Mouse (Mus musculus) T-helper 17 cell (primary cell): ENCODE data around the gene Prickle4.

Experiments
- in situ Hi-C, 2 experiments: fragments of 300-600 bp; cut with MboI, MseI; formaldehyde crosslinking; loops; 1 replicate in 1 of 2; 2 replicates in 1 of 2; pipeline ENCODE4 v1.15.1; 2025; ENCODE audit warnings: high pct_unique_total_duplicates in 2 of 2

The Prickle4 gene

DNA sequence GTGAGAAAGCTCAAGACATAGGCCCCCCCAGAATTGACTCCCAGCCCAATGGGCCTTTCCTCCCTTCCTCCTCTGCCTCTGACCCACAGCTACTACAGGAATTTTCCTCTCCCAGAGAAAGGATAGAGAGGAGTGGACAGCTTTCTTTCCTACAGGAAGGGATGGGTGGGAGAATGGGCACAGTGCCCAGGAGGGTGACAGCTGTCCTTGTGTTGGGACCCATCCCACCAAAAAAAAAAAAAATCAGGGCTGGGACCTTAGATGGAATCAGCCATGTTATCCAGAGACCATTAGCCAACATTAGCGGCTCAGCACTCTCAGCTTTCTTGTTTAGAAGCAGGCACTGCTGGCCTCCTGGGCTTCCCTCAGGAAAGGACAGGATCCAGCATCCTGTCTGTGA is 11.7 kb upstream of the Prickle4 start:
- in situ Hi-C loops = no loop called here

- in situ Hi-C loops = no loop called here
Measured at GRCm38 (mm10) chr17:47704692-47705091, 10.2 kb upstream of the Prickle4 start.

DNA sequence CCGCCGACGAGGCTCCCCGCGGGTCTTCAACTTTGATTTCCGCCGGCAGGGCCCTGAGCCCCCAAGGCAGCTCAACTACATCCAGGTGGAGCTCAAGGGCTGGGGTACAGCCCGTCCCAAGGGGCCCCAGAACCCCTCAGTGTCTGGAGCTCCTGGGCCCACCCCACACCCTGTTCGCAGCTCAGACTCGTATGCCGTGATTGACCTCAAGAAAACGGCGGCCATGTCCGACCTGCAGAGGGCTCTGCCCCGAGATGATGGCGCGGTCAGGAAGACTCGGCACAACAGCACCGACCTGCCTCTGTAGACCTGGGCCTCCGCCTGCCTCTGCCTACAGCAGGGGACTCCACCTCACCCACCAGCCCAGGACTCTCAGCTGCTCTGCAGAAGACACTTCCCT is 9.0 kb upstream of the Prickle4 start:
- in situ Hi-C loops = no loop called here

DNA sequence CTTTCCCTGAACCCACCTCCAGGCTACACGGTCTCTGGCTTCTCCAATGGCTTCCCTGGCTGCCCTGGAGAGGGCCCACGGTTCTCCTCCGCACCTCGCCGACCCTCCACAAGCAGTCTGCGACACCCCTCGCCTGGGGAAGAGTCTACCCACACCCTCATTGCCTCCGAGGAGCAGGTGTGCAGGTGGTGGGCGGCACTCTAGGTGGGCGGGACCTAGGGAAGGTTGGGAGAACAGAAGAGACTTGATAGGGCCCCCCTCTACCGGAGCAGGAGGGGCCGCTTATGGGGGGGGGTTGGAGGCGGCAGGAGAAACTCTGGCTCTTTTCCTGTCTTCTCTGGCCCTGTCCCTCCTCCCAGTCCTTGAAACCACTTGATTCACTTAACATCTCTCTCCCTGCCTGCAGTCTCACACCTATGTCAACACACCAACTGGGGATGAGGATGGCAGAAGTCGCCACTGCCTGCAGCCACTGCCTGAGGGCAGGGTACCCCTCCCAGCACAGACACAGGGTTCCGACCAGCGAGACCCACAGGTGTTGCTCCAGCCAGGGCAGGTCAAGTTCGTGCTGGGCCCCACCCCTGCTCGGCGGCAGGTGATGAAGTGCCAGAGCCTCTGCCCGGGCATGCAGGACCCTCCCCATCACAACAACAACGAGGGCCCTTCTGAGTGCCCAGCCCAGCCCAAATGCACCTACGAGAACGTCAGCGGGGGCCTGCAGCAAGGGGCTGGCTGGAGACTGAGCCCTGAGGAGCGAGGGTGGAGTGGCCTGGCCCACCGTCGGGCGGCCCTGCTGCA is 8.2 kb upstream of the Prickle4 start:
- in situ Hi-C loops = no loop called here

- in situ Hi-C loops = no loop called here
Measured at GRCm38 (mm10) chr17:47701793-47702192, 7.3 kb upstream of the Prickle4 start.

DNA sequence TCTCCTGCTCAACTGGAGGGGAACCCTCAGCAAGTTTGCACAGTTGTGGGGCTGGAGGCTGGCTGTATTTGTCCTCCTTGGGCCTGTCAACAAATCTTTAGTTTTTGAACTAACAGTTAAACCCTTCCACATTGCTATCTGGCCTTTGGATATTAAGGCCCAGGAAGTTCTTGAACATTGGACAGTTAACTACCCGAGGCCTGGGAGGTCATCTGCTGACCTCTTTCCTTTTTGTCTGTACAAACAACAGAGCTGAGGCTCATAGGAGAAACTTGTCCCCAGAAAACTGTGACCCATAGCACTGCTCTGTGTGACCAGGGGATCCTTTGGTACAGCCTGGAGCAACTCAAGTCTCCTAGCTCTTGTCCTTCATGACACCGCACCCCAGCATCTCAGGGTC is 4.5 kb upstream of the Prickle4 start:
- in situ Hi-C loops = no loop called here

GRCm38 (mm10) chr17:47698156-47698555 is 3.6 kb upstream of the Prickle4 start:
- in situ Hi-C loops = no loop called here

GRCm38 (mm10) chr17:47695337-47695710 is 788 bp upstream of the Prickle4 start:
- in situ Hi-C loops = no loop called here

DNA sequence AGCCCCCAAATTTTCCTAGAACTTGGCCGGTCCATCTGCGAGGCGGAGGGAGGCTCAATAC is 264 bp downstream of the Prickle4 start, which contains the start of gene Gm21981:
Gm21981 (minus strand) TSS at position 14 of the 61 bp plus-strand sequence.
- in situ Hi-C loops = loop anchor here in 1 of 2 experiments (5.0 kb wide), 1 partner anchor 187 kb away; the partner anchor contains the start of gene Ccnd3

DNA sequence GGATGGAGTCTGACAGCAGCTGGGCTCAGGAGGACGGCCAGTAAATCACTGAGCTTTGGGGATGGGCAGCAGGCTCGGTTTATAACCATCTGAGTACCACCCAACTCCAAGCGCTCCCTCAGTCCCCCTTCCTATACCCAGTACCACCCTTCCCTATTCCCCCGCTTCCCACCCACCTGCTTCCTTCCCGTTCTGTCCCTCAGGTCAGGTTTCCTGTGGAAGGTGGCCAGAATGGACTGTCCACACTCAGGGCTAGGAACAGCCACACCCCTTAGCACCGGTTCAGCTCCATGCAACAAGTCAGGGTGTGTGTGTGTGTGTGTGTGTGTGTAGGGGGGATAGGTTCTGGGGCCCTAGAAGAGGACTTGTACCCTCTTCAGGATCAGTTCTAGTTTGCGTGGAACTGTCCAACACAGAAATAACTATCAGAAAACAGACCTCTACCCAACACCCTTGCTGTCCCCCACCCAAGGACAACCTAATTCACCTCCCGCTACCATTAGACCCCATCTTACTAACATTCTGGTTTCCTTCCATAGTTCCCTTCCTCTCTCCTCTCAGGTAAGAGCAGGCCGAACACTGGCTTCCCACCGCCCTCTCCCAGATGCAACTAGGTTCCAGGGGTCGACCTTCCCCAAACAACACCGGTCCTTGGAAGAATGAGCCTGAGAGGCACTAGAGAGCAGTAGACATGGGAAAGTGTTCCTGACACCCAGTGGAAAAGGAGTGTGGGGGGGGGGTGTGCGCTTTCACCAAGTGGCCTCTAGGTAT is 680 bp downstream of the Prickle4 start:
- in situ Hi-C loops = loop anchor here in 1 of 2 experiments (5.0 kb wide), 1 partner anchor 187 kb away; the partner anchor contains the start of gene Ccnd3

DNA sequence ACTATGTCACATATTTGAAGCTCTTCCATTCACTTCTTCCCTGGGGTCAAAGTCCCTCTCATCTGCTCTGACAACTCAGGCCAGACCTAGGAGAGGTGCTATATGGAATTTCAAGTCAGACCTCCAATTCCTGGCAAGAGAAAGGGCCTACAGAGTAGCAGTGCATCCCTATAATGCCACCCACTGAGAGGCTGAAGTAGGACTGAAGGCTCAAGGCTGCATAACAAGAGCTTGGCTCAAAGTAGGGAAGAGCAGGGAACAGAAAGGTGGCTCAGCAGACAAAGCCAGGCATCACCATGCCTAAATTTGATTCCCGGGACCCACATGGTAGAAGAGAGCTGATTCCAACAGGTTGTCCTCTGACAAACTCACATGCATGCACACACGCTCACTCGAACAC is 2.9 kb downstream of the Prickle4 start:
- in situ Hi-C loops = loop anchor here in 1 of 2 experiments (5.0 kb wide), 1 partner anchor 184 kb away; the partner anchor contains the start of gene Ccnd3

DNA sequence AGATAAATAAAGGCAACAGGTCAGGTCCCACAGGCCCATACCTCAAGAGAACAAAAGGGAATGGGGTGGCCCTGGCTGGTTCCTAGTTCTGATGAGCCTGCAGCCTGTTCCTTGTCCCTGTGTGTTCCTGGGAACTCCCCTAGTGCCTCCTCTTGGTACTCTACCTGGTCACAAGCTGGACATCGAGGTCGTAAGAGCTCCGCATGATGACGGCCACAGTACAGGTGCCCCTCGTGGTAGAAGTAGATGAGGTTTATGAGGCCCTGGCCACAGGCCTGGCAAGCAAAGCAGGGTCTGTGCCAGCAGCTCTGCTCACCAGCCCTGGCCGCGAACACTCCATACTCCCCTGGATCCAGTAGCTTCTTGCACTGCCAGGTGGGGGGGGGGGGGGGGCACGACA is 4.6 kb downstream of the Prickle4 start:
- in situ Hi-C loops = loop anchor here in 1 of 2 experiments (5.0 kb wide), 2 partner anchors 58 to 183 kb away; partner anchors contain the start of genes Ccnd3 and Usp49

DNA sequence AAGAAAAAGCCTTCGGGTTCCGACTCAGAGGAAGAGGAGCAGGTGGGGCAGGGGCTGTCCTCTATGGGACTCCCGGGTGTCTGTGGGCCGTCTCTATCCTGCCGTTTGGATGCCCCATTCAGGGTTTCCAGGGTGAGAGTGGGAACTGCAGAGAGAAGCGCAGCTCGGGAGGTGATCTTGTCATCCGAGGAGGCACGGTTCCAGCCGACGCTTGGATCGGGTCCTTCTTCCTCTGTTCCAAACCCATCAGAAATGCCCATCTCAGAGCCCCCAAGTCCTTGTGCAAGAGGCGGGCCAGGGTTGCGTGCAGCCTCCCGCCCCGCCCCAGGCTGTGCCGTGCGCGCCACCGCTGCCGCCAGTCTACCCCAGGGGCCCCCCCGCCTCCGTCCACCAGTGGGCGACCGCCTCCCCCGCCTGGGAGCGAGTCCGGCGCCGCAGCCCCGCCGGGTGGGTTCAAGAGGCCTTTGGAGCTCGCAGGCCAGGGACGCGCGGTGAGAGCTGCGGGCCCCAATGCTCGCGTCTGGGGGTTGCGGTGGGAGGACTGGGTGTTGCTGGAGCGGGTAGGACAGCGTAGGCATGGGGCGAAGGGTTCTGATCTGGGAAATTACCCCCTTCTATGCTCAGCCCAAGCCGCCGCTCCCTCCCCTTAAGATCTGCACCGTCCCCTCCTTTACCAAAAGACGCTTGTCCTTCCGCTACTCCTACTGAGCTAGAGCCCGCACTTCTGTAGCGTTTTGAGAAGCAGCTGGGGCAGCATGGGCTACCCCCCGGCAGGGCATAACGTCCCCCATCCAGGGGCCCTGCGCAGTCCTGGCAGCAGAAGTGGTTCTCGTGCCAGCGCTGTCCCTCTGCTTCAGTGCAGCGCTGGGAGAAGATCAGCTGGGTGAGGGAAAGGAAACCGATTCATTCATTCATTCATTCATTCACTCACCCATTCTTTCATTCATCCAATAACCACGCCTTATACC is 5.6 kb downstream of the Prickle4 start, which contains the start of gene Frs3:
Frs3 (plus strand) TSS at position 423 of the 968 bp plus-strand sequence.
- in situ Hi-C loops = loop anchor here in 1 of 2 experiments (5.0 kb wide), 1 partner anchor 57 kb away; the partner anchor contains the start of gene Usp49

GRCm38 (mm10) chr17:47688344-47688607 is 6.3 kb downstream of the Prickle4 start, which contains the start of gene Tomm6:
Tomm6 (minus strand) TSS chr17:47688386.
- in situ Hi-C loops = loop anchor here in 1 of 2 experiments (5.0 kb wide), 1 partner anchor 56 kb away; the partner anchor contains the start of gene Usp49

DNA sequence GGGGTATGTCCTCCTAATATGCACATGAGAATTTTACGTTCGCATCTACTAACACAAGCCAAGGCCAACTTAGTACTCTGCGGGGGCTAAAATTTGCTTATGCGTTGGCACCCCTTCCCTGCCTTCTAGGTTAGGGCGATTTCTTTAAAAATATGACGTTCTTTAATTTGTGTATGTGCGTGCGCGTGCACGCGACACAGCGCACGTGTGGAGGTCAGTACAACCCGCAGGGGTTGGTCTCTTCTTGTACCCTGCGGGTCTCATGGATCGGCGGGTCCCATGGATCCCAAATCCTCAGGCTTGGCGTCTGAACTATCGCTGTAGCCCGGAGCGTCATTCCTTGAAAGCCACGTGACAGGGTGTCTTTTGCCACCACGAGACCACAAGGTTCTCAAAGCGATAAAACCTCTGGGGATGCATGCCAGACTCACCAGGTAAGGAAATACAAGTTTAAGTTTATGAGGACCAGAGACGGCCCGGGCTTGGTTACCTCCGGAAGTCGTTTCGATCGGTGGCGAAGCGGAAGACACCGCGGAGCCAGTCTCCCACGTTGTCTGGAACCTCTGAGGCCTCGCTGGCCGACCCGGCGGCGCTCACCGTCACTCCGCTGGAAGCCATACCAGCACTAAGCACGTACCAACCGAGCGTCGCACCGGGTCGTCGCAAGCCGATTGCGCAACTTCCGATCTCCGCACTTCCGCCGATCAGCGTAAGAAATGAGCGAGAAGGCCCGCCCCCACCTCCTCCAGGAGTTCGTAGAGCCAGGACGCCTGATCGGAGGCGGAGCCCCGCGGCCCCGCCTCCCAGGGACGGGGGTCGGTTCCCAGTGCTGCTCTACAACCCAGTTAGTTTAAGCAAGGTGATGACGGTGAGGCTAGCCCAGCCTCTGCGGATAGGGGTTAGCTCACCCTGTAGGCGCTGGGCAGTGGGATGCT is 6.9 kb downstream of the Prickle4 start:
- in situ Hi-C loops = loop anchor here in 1 of 2 experiments (5.0 kb wide), 1 partner anchor 55 kb away; the partner anchor contains the start of gene Usp49

DNA sequence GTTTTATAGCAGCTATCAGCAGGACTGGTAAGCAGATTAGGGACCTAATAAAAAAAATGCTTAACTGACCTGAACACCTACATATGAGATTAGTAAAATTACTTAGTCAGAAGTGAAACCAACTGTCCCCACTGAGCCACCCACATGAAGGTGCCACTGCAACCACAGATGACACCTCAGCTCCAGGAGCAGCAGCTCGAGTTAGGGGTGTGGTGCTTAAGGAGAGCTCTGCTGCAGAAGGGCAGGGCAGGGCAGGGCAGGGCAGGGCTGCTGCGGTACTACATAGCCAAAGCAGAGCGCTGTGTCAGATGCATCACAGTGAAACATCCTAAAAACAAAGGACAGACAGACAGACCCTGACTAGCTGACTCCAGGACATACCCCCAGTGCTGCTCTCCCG is 11.7 kb downstream of the Prickle4 start:
- in situ Hi-C loops = loop anchor here in 1 of 2 experiments (5.0 kb wide), 1 partner anchor 51 kb away; the partner anchor contains the start of gene Usp49

DNA sequence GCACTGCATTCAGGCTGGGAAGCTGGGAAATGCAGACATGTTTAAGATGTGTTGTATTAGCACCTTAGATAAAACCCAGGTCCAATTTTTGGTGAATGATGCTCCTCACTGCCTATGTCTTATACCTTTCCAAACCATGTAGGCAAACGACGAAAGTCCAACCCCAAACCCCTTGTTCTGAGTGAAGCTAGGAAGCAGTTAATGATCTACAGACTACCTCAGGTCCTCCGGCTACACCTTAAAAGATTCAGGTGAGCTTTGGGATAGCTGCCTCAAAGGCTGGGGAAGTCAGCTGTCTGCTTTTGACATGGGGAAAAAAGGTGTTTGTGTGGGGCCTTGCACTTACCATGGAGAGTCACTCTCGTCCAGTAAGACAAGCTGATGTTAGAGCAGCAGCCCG is 15.8 kb downstream of the Prickle4 start:
- in situ Hi-C loops = no loop called here

- in situ Hi-C loops = no loop called here
Measured at GRCm38 (mm10) chr17:47678238-47678637, 16.3 kb downstream of the Prickle4 start.

DNA sequence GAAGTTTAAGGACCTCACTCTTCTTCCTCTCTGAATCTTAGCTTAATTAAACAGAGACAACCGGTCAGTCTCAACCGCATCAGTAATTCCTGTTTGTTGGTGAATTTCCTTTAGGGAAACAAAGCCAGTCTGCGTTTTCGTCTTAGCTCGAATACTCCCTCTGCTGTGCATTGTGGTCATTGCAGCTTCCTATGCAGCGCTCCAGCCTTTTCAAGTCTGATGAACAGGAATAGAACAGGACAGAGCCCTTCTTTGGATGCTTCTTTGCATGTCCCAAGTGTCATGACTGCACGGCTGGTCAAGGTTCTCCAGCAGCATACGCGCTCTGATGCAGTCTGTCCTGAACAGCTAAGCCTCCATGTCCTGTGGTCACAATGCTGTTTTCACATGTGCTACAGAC is 18.0 kb downstream of the Prickle4 start:
- in situ Hi-C loops = no loop called here

GRCm38 (mm10) chr17:47672311-47673111 is 22.0 kb downstream of the Prickle4 start:
- in situ Hi-C loops = no loop called here
